Mouse (Mus musculus) MEL (cell line): ENCODE measurements around the gene Celf2. TPM values are rescaled to one million over a fixed set of nuclear protein-coding genes. Genes with fewer than 3 reads are reported as not detected.

ENCODE experiments used
- DNase-seq: peaks from one replicate; pipeline ENCODE4 v3.0.0; 2011; ENCODE audit warnings: low read depth, low spot score
- H3K27ac ChIP-seq: 2 replicates; pipeline ENCODE4 v1.5.1; 2012; ENCODE audit warnings: low read depth, mild to moderate bottlenecking, control low read depth, low read length, moderate library complexity; ENCODE audit not compliant: control insufficient read depth
- H3K27me3 ChIP-seq, 2 experiments: fragments of 150-350 bp in 1 of 2; sonication (generic) in 1 of 2; 2 replicates each; pipeline ENCODE4 v1.6.1; 2012; ENCODE audit warnings: low read length in 2 of 2, mild to moderate bottlenecking in 2 of 2, improper control_type of control experiment in 1 of 2, moderate library complexity in 1 of 2; ENCODE audit not compliant: insufficient read depth in 2 of 2, control insufficient read depth in 1 of 2
- H3K36me3 ChIP-seq, 2 experiments: 2 replicates each; pipeline ENCODE4 v1.6.1; 2012 to 2014; ENCODE audit warnings: low read length in 2 of 2, improper control_type of control experiment in 1 of 2, inconsistent platforms in 1 of 2, mild to moderate bottlenecking in 1 of 2; ENCODE audit not compliant: insufficient read depth in 2 of 2, control insufficient read depth in 1 of 2
- H3K4me1 ChIP-seq, 2 experiments: fragments of 150-350 bp in 1 of 2; sonication (generic) in 1 of 2; 2 replicates each; pipeline ENCODE4 v1.6.1; 2012; ENCODE audit warnings: low read length in 2 of 2, improper control_type of control experiment in 1 of 2, mild to moderate bottlenecking in 1 of 2; ENCODE audit not compliant: insufficient read depth in 2 of 2, control insufficient read depth in 1 of 2
- H3K4me3 ChIP-seq, 2 experiments: fragments of 150-350 bp in 1 of 2; sonication (generic) in 1 of 2; 2 replicates each; pipeline ENCODE4 v1.5.1; 2012; ENCODE audit warnings: low read depth in 2 of 2, low read length in 2 of 2, mild to moderate bottlenecking in 2 of 2, moderate library complexity in 2 of 2, control low read depth in 1 of 2, improper control_type of control experiment in 1 of 2; ENCODE audit not compliant: control insufficient read depth in 1 of 2, insufficient read depth in 1 of 2
- H3K79me2 ChIP-seq: 2 replicates; pipeline ENCODE4 v1.6.1; 2012; ENCODE audit warnings: mild to moderate bottlenecking, low read length, moderate library complexity; ENCODE audit not compliant: control insufficient read depth, poor library complexity, insufficient read depth
- H3K9ac ChIP-seq: 2 replicates; pipeline ENCODE4 v1.6.1; 2012; ENCODE audit warnings: low read depth, mild to moderate bottlenecking, control low read depth, low read length, moderate library complexity; ENCODE audit not compliant: control insufficient read depth, poor library complexity, severe bottlenecking
- H3K9me3 ChIP-seq: fragments of 150-350 bp; sonication (generic); replicated peaks from 2 replicates; pipeline ENCODE4 v1.6.1; 2012; ENCODE audit warnings: mild to moderate bottlenecking, low read length, improper control_type of control experiment, moderate library complexity; ENCODE audit not compliant: insufficient read depth
- EP300 ChIP-seq, 2 experiments: IDR thresholded peaks; 2 replicates each; pipeline ENCODE4 v1.6.1; 2011; ENCODE audit warnings: improper control_type of control experiment in 2 of 2, low read length in 2 of 2, low read depth in 1 of 2, mild to moderate bottlenecking in 1 of 2
- GATA1 ChIP-seq: IDR thresholded peaks from 2 replicates; pipeline ENCODE4 v1.6.1; 2011; ENCODE audit warnings: low read depth, low read length, improper control_type of control experiment
- MAX ChIP-seq: IDR thresholded peaks from 2 replicates; pipeline ENCODE4 v1.6.1; 2011; ENCODE audit warnings: low read length, improper control_type of control experiment
- MAZ ChIP-seq: IDR thresholded peaks from 2 replicates; pipeline ENCODE4 v1.6.1; 2012; ENCODE audit warnings: low read depth, mild to moderate bottlenecking, inconsistent platforms, low read length, improper control_type of control experiment
- MXI1 ChIP-seq: IDR thresholded peaks from 2 replicates; pipeline ENCODE4 v1.6.1; 2011; ENCODE audit warnings: mild to moderate bottlenecking, low read depth, low read length, improper control_type of control experiment
- MYC ChIP-seq: IDR thresholded peaks from 2 replicates; pipeline ENCODE4 v1.6.1; 2011; ENCODE audit warnings: low read depth, mild to moderate bottlenecking, low read length, improper control_type of control experiment, moderate library complexity
- NELFE ChIP-seq: IDR thresholded peaks from 2 replicates; pipeline ENCODE4 v1.6.1; 2011; ENCODE audit warnings: low read depth, low read length, improper control_type of control experiment
- POLR2A ChIP-seq, 2 experiments: IDR thresholded peaks; 2 replicates each; pipeline ENCODE4 v1.6.1; 2011 to 2012; ENCODE audit warnings: low read length in 2 of 2, mild to moderate bottlenecking in 2 of 2, control low read depth in 1 of 2, improper control_type of control experiment in 1 of 2, low read depth in 1 of 2, moderate library complexity in 1 of 2; ENCODE audit not compliant: control insufficient read depth in 1 of 2, insufficient read depth in 1 of 2, poor library complexity in 1 of 2
- POLR2AphosphoS2 ChIP-seq: IDR thresholded peaks from 2 replicates; pipeline ENCODE4 v1.6.1; 2011; ENCODE audit warnings: low read length, improper control_type of control experiment
- POLR2AphosphoS5 ChIP-seq: IDR thresholded peaks from 2 replicates; pipeline ENCODE4 v1.6.1; 2012; ENCODE audit warnings: low read depth, borderline replicate concordance, mild to moderate bottlenecking, inconsistent platforms, low read length, moderate library complexity, mixed read lengths
- RAD21 ChIP-seq: IDR thresholded peaks from 2 replicates; pipeline ENCODE4 v1.6.1; 2011; ENCODE audit warnings: mild to moderate bottlenecking, low read depth, low read length, improper control_type of control experiment
- TAL1 ChIP-seq: IDR thresholded peaks from 2 replicates; pipeline ENCODE4 v1.6.1; 2012; ENCODE audit warnings: mild to moderate bottlenecking, inconsistent platforms, low read length, moderate library complexity, mixed read lengths
- UBTF ChIP-seq: IDR thresholded peaks from 2 replicates; pipeline ENCODE4 v1.6.1; 2012; ENCODE audit warnings: low read depth, mild to moderate bottlenecking, inconsistent platforms, low read length, improper control_type of control experiment, moderate library complexity, borderline replicate concordance; ENCODE audit not compliant: insufficient read depth
- ZNF384 ChIP-seq: IDR thresholded peaks from 2 replicates; pipeline ENCODE4 v1.6.1; 2012; ENCODE audit warnings: low read depth, mild to moderate bottlenecking, inconsistent platforms, low read length, improper control_type of control experiment
- polyA plus RNA-seq, 2 experiments: library from polyadenylated mRNA; stranded (reverse) in 1 of 2; unstranded in 1 of 2; fragments of >175 nt in 1 of 2; fragments of >200 nt in 1 of 2; gene quantifications; 2 replicates each; pipeline versions ENCODE4 v1.2.1 to v1.2.4; 2012; ENCODE audit warnings: low replicate concordance in 2 of 2, low read depth in 1 of 2; ENCODE audit not compliant: insufficient read length in 2 of 2, insufficient read depth in 1 of 2, missing spikeins in 1 of 2
- total RNA-seq: library from RNA; depleted of rRNA; stranded (reverse); fragments of 300-350 nt; gene quantifications from 2 replicates; pipeline ENCODE4 v1.2.3, GENCODE M21; 2012

The Celf2 gene
- total and polyA plus RNA-seq, 3 experiments, result 8.9 to 16.7 TPM; not detected in 1

- no peaks in the 10 kb centered on the region for H3K9me3 ChIP-seq
- H3K79me2 ChIP-seq, result no peaks in the 10 kb centered on the region
- no peak overlapping the region for H3K4me3 ChIP-seq
- H3K27me3 ChIP-seq, result no peaks in the 10 kb centered on the region; a peak in 1 of 4 replicates
- H3K4me1 ChIP-seq, result no peaks in the 10 kb centered on the region
- DNase-seq, result no peak
- H3K36me3 ChIP-seq, result no peaks in the 10 kb centered on the region
- TF ChIP-seq TAL1, result no peak
- no peak for TF ChIP-seq MAZ
- no peak for TF ChIP-seq GATA1
- TF ChIP-seq NELFE, result no peak
- no peak for TF ChIP-seq POLR2AphosphoS2
- no peak for TF ChIP-seq EP300 (IDR thresholded peaks at IDR 0.05; ENCODE audit: low read depth in 1 of 2, low read length in 2 of 2)
- TF ChIP-seq MAX, result no peak
- no peak for TF ChIP-seq MXI1
- no peak for TF ChIP-seq ZNF384
- no peak for TF ChIP-seq MYC
- no peak for TF ChIP-seq POLR2A (IDR thresholded peaks at IDR 0.05; ENCODE audit: control insufficient read depth in 1 of 2, insufficient read depth in 1 of 2, low read depth in 1 of 2, low read length in 2 of 2, poor library complexity in 1 of 2)
- no peak for TF ChIP-seq UBTF
- no peak for TF ChIP-seq POLR2AphosphoS5
- no peak for TF ChIP-seq RAD21
- no peak overlapping the region for H3K27ac ChIP-seq
- H3K9ac ChIP-seq, result no peak overlapping the region
Measured at GRCm38 (mm10) chr2:6490076-6490475, 1019.3 kb downstream of the Celf2 start.
